Mouse (Mus musculus): ENCODE results near the gene Eif3d.

- TF ChIP-seq POLR2A (IDR thresholded peaks at IDR 0.05; ENCODE audit: borderline replicate concordance, insufficient read depth, low read length) (no peak), CTCF (IDR thresholded peaks at IDR 0.05; ENCODE audit: borderline replicate concordance, insufficient read depth, low read depth, low read length) (no peak)
Measured at GRCm38 (mm10) chr15:77915287-77915686, 55.3 kb downstream of the Eif3d start.
